9 mouse cellular contexts compared by ENCODE assay signal in genomic region chr13:98315124-98315523, GRCm38 (mm10). TPM values are rescaled to one million over a fixed set of nuclear protein-coding genes. Genes with fewer than 3 reads are reported as not detected.
A peak's percentile ranks its signal among the peaks of the same experiment; 100 is the strongest.
DNase-seq lines count a peak whose midpoint lies in the region; ATAC-seq and TF ChIP-seq lines count a peak whose summit lies in the region.
"Had no signal": no experiment of that assay in that cellular context is flagged by ENCODE, and none has a peak within 500 bp of the region (broad histone marks: within the 10 kb centered on the region; RNA-seq: fewer than 3 reads in every experiment).

No protein-coding gene starts in this region.

- no peaks in the 10 kb centered on the region for H3K27me3 ChIP-seq in heart, adult 2 months (ENCODE audit: control insufficient read depth, insufficient read depth, low read length)
- H3K27me3 ChIP-seq in hindbrain, embryonic 12.5 days = no peaks in the 10 kb centered on the region
- H3K27me3 ChIP-seq in liver, embryonic 16.5 days (ENCODE audit: control insufficient read depth, insufficient read depth, low read depth, low read length) = no peaks in the 10 kb centered on the region

- ATAC-seq in hindbrain, embryonic 12.5 days (ENCODE audit: low FRiP score) = no peak
- no peak for ATAC-seq in liver, embryonic 16.5 days (ENCODE audit: low read depth)

- no peak for TF ChIP-seq POLR2A in heart, adult 2 months (IDR thresholded peaks at IDR 0.05; ENCODE audit: insufficient read depth, low read depth, low read length)

- peaks cover 1% of the 10 kb centered on the region for H3K4me1 ChIP-seq in heart, adult 2 months (ENCODE audit: control insufficient read depth, insufficient read depth, low read length)
- peaks cover 2 to 11% of the 10 kb centered on the region in 2 experiments; a peak in 1 of 4 replicates for H3K4me1 ChIP-seq in ES-E14 (ENCODE audit: control insufficient read depth in 2 of 2, insufficient read depth in 2 of 2, low read length in 2 of 2, poor library complexity in 1 of 2)
- H3K4me1 ChIP-seq in hindbrain, embryonic 12.5 days = peaks cover 12% of the 10 kb centered on the region
- H3K4me1 ChIP-seq in liver, embryonic 16.5 days (ENCODE audit: control insufficient read depth, low read depth, low read length) = peaks cover 9% of the 10 kb centered on the region

- in situ Hi-C loops in ES-E14 (cut with MboI; ENCODE audit: low sequenced_read_pairs in 2 of 2, unreplicated experiment in 2 of 2) = no loop called here

- H3K36me3 ChIP-seq in heart, adult 2 months (ENCODE audit: control insufficient read depth, insufficient read depth, low read length) = peaks cover 37% of the 10 kb centered on the region
- peaks cover 26% of the 10 kb centered on the region for H3K36me3 ChIP-seq in ES-E14 (ENCODE audit: control insufficient read depth, insufficient read depth, low read length, poor library complexity, severe bottlenecking)
- peaks cover 38% of the 10 kb centered on the region for H3K36me3 ChIP-seq in hindbrain, embryonic 12.5 days
- peaks cover 33% of the 10 kb centered on the region for H3K36me3 ChIP-seq in liver, embryonic 16.5 days (ENCODE audit: control insufficient read depth, insufficient read depth)

- peak overlapping the region; percentile 62 for H3K4me2 ChIP-seq in hindbrain, embryonic 12.5 days (replicated peaks)
- peak overlapping the region; percentile 54 for H3K4me2 ChIP-seq in liver, embryonic 16.5 days (ENCODE audit: low read depth, low read length)

- WGBS in heart, adult 2 months = 41% methylated on average over 4 of the region's 4 CpGs
- 80% methylated on average over 4 of the region's 4 CpGs for WGBS in hindbrain, embryonic 12.5 days
- 53% methylated on average over 4 of the region's 4 CpGs for WGBS in liver, embryonic 16.5 days (ENCODE audit: insufficient replicate concordance)

- H3K27ac ChIP-seq in heart, adult 2 months = no peak overlapping the region
- no peak overlapping the region for H3K27ac ChIP-seq in ES-E14 (ENCODE audit: insufficient read depth, low read depth, low read length, poor library complexity, severe bottlenecking)
- no peak overlapping the region for H3K27ac ChIP-seq in hindbrain, embryonic 12.5 days
- H3K27ac ChIP-seq in liver, embryonic 16.5 days (ENCODE audit: low read length) = no peak overlapping the region

- no peak for TF ChIP-seq CTCF in heart, adult 2 months (IDR thresholded peaks at IDR 0.05)

- no peak overlapping the region for H3K9ac ChIP-seq in heart, adult 2 months (ENCODE audit: low read depth, low read length)
- H3K9ac ChIP-seq in ES-E14 (ENCODE audit: insufficient read depth, low read depth, low read length, poor library complexity, severe bottlenecking) = peak overlapping the region; percentile 59; the same call in 1 of the 2 replicates
- H3K9ac ChIP-seq in hindbrain, embryonic 12.5 days = no peak overlapping the region; the same call in 1 of the 2 replicates
- no peak overlapping the region for H3K9ac ChIP-seq in liver, embryonic 16.5 days (ENCODE audit: low read depth, low read length)

- DNase-seq in heart, adult 2 months = no peak
- DNase-seq in heart, postnatal 25 days (ENCODE audit: low spot score) = no peak
- no peak for DNase-seq in ES-E14 (ENCODE audit: low read depth, low spot score)
- no peak for DNase-seq in adrenal gland, postnatal 36 days
- no peak for DNase-seq in adrenal gland, postnatal 25 days
- no peak for DNase-seq in spleen, adult 12 weeks (ENCODE audit: low spot score)

- peaks cover 5% of the 10 kb centered on the region; the same call in 1 of the 2 replicates for H3K79me2 ChIP-seq in heart, adult 2 months (replicated peaks; ENCODE audit: control insufficient read depth, insufficient read depth, low read length)

- peak overlapping the region; percentile 9; the same call in 1 of the 2 replicates for H3K4me3 ChIP-seq in heart, adult 2 months
- H3K4me3 ChIP-seq in ES-E14 (ENCODE audit: insufficient read depth in 1 of 2, low read depth in 1 of 2, low read length in 2 of 2, poor library complexity in 1 of 2, severe bottlenecking in 1 of 2) = peak overlapping the region; percentile 33 to 87; a peak in 3 of 4 replicates
- H3K4me3 ChIP-seq in hindbrain, embryonic 12.5 days = 0 out of 2 replicates have a peak overlapping the region, but pooled peaks have one; percentile 7
- peak overlapping the region; percentile 94 for H3K4me3 ChIP-seq in liver, embryonic 16.5 days (ENCODE audit: low read depth, low read length)

- TF ChIP-seq EP300 in heart, adult 2 months (IDR thresholded peaks at IDR 0.05; ENCODE audit: insufficient read depth, low read depth, low read length) = no peak

- H3K9me3 ChIP-seq in ES-E14 (ENCODE audit: control insufficient read depth, insufficient read depth, low read depth, low read length) = no peaks in the 10 kb centered on the region
- no peaks in the 10 kb centered on the region for H3K9me3 ChIP-seq in hindbrain, embryonic 12.5 days (replicated peaks)
- no peaks in the 10 kb centered on the region for H3K9me3 ChIP-seq in liver, embryonic 16.5 days (replicated peaks; ENCODE audit: control insufficient read depth, low read length)

- intact Hi-C loops in heart, adult 2 months (cut with DNase I) = loop anchor here (5.0 kb wide), 1 partner anchor 53 kb away; the partner anchor contains the start of genes Ankra2 and Utp15
- intact Hi-C loops in heart, postnatal 25 days (cut with DNase I) = loop anchor here (2.0 kb wide), 1 partner anchor 50 kb away; no protein-coding TSS in a partner anchor

TF ChIP-seq in ES-E14, 5 proteins besides CTCF, POLR2A, EP300 and RAD21:
- TF ChIP-seq HCFC1 (IDR thresholded peaks at IDR 0.05; ENCODE audit: borderline replicate concordance, insufficient read depth, low read length) (no peak), MAFK (IDR thresholded peaks at IDR 0.05; ENCODE audit: insufficient read depth, low read depth, low read length) (no peak), ZC3H11A (IDR thresholded peaks at IDR 0.05; ENCODE audit: borderline replicate concordance, low read depth, low read length) (no peak), CHD2 (IDR thresholded peaks at IDR 0.05; ENCODE audit: low read depth, low read length) (no peak), ZNF384 (IDR thresholded peaks at IDR 0.05; ENCODE audit: low read depth, low read length) (no peak)

RNA-seq across cellular contexts. Expression of gene Btf3, which starts 1.7 kb away (rescaled TPM):
- 100 to 1,000 TPM; 193 to 218 TPM for total RNA-seq in heart, adult 2 months (2021)
- 88.2 and 135 TPM in 2 replicates for polyA plus RNA-seq in heart, adult 2 months (2012; rRNA removed)
- total RNA-seq in heart, postnatal 25 days (2021) = 100 to 1,000 TPM; 190 to 219 TPM
- total RNA-seq in ES-E14 (2012; rRNA removed) = 742 and 844 TPM in 2 replicates
- 631 and 677 TPM in 2 replicates for polyA plus RNA-seq in hindbrain, embryonic 12.5 days (2016; fragmentation: Nextera tagmentation; extraction: Ambion mirVana)
- 258 and 312 TPM in 2 replicates for polyA plus RNA-seq in liver, embryonic 16.5 days (2015; fragmentation: Nextera tagmentation; extraction: Ambion mirVana)
- total RNA-seq in adrenal gland, postnatal 36 days (2021) = 100 to 1,000 TPM; 378 to 399 TPM
- 357 and 391 TPM in 2 replicates for total RNA-seq in adrenal gland, postnatal 25 days (2021)

RNA-seq across cellular contexts. Expression of gene Gm21976, which starts 35.4 kb away (rescaled TPM):
- not detected for total RNA-seq in heart, adult 2 months (2021)
- polyA plus RNA-seq in heart, adult 2 months (2012; rRNA removed) = not detected in 2 replicates
- not detected for total RNA-seq in heart, postnatal 25 days (2021)
- not detected in 2 replicates for total RNA-seq in ES-E14 (2012; rRNA removed)
- not detected in 2 replicates for polyA plus RNA-seq in hindbrain, embryonic 12.5 days (2016; fragmentation: Nextera tagmentation; extraction: Ambion mirVana)
- not detected in 2 replicates for polyA plus RNA-seq in liver, embryonic 16.5 days (2015; fragmentation: Nextera tagmentation; extraction: Ambion mirVana)
- not detected for total RNA-seq in adrenal gland, postnatal 36 days (2021)
- not detected in 2 replicates for total RNA-seq in adrenal gland, postnatal 25 days (2021)
- total RNA-seq: granulocyte monocyte progenitor cell, adult 5-6 weeks had no signal

RNA-seq across cellular contexts. Expression of gene Foxd1, which starts 38.9 kb away (rescaled TPM):
- under 1 TPM in 1 of 2 experiments, not detected in 1; 0.05 TPM for total RNA-seq in heart, adult 2 months (2021)
- polyA plus RNA-seq in heart, adult 2 months (2012; rRNA removed) = 0.03 and 0.06 TPM in 2 replicates
- total RNA-seq in heart, postnatal 25 days (2021) = under 1 TPM in 1 of 2 experiments, not detected in 1; 0.05 TPM
- total RNA-seq in ES-E14 (2012; rRNA removed) = 0.16 and 0.22 TPM in 2 replicates
- polyA plus RNA-seq in hindbrain, embryonic 12.5 days (2016; fragmentation: Nextera tagmentation; extraction: Ambion mirVana) = 7.0 and 9.2 TPM in 2 replicates
- not detected in 2 replicates for polyA plus RNA-seq in liver, embryonic 16.5 days (2015; fragmentation: Nextera tagmentation; extraction: Ambion mirVana)
- total RNA-seq in adrenal gland, postnatal 36 days (2021) = 1 to 10 TPM in 1 of 2 experiments, under 1 TPM in 1; 0.69 to 1.0 TPM
- 0.30 and 0.48 TPM in 2 replicates for total RNA-seq in adrenal gland, postnatal 25 days (2021)
- total RNA-seq: granulocyte monocyte progenitor cell, adult 5-6 weeks had no signal

RNA-seq across cellular contexts. Expression of gene Ankra2, which starts 52.2 kb away (rescaled TPM):
- 10 to 100 TPM; 35.6 to 46.8 TPM for total RNA-seq in heart, adult 2 months (2021)
- 11.3 and 17.2 TPM in 2 replicates for polyA plus RNA-seq in heart, adult 2 months (2012; rRNA removed)
- total RNA-seq in heart, postnatal 25 days (2021) = 10 to 100 TPM; 33.5 to 35.2 TPM
- total RNA-seq in ES-E14 (2012; rRNA removed) = 7.7 and 10.8 TPM in 2 replicates
- polyA plus RNA-seq in hindbrain, embryonic 12.5 days (2016; fragmentation: Nextera tagmentation; extraction: Ambion mirVana) = 42.2 and 44.8 TPM in 2 replicates
- 6.6 and 6.7 TPM in 2 replicates for polyA plus RNA-seq in liver, embryonic 16.5 days (2015; fragmentation: Nextera tagmentation; extraction: Ambion mirVana)
- total RNA-seq in adrenal gland, postnatal 36 days (2021) = 10 to 100 TPM; 21.5 to 25.0 TPM
- 22.9 and 29.1 TPM in 2 replicates for total RNA-seq in adrenal gland, postnatal 25 days (2021)

RNA-seq across cellular contexts. Expression of gene Utp15, which starts 52.3 kb away (rescaled TPM):
- 1 to 10 TPM; 5.7 to 6.7 TPM for total RNA-seq in heart, adult 2 months (2021)
- polyA plus RNA-seq in heart, adult 2 months (2012; rRNA removed) = 4.2 and 6.2 TPM in 2 replicates
- 1 to 10 TPM; 5.5 to 5.6 TPM for total RNA-seq in heart, postnatal 25 days (2021)
- 33.4 and 38.9 TPM in 2 replicates for total RNA-seq in ES-E14 (2012; rRNA removed)
- polyA plus RNA-seq in hindbrain, embryonic 12.5 days (2016; fragmentation: Nextera tagmentation; extraction: Ambion mirVana) = 35.0 and 36.1 TPM in 2 replicates
- polyA plus RNA-seq in liver, embryonic 16.5 days (2015; fragmentation: Nextera tagmentation; extraction: Ambion mirVana) = 10.0 and 10.6 TPM in 2 replicates
- 10 to 100 TPM; 18.0 to 20.1 TPM for total RNA-seq in adrenal gland, postnatal 36 days (2021)
- 15.1 and 19.1 TPM in 2 replicates for total RNA-seq in adrenal gland, postnatal 25 days (2021)

Comparison
In these comparisons a context has a peak if more than half of its experiments do, and no peak if none do; other contexts are left out.
1. H3K4me3 ChIP-seq: peak in every context shown above with its lines; median percentile 94 in liver, embryonic 16.5 days; 60 in ES-E14; 9 in heart, adult 2 months; 7 in hindbrain, embryonic 12.5 days.